Mouse (Mus musculus): ENCODE data around the gene Chsy1.
A peak's percentile ranks its signal among the peaks of the same experiment; 100 is the strongest.

The Chsy1 gene

DNA sequence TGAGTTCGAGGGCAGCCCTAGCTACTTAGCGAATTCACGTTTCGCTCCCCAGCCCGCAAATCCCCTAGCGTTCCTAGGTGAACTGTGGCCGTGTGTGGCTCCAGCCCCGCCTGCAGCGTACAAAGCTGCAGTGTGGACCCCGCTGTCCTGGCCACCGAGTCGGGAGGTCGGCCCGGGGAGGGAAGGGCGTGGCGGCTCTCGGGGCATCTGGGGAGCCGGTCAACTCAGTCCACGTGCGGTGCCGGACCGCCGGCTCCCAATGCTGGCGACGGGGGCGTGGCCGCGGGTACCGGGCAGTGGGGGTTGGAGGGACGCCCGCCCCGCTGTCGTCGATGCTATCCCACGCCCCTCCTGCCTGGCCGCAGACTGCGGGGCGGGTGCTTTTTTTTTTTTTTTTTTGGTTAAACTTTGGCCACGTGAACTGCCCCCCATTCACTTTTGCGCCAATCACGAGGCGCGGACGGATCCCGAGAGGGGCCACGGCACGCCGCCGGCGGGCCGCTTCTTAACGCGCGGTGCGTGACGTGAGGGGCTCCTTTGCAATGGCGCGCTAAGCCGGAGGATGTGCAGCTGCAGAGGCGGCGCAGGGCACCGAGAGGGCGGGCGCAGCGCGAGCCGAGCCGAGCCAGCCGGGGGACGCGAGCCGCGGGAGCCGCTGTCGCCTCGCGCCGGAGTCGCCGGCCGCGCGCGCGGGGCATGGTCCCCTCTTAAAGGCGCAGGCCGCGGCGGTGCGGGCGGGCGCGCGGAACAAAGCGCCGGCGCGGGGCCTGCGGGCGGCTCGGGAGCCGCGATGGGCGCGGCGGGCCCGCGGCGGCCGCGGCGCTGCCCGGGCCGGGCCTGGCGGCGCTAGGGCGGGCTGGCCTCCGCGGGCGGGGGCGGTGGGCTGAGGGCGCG lies at the start of gene Chsy1:
Gene Chsy1, plus strand, starts transcription at position 555 of the 894 bp plus-strand sequence.
- peak; percentile 85 for DNase-seq (ENCODE audit: low spot score)

GRCm38 (mm10) chr7:66060066-66060956 lies 49.0 kb upstream of the Chsy1 start:
- DNase-seq (ENCODE audit: low spot score), result peak; percentile 86

GRCm38 (mm10) chr7:66061057-66061456 lies 48.3 kb upstream of the Chsy1 start:
- DNase-seq (ENCODE audit: low spot score), result no peak

DNA sequence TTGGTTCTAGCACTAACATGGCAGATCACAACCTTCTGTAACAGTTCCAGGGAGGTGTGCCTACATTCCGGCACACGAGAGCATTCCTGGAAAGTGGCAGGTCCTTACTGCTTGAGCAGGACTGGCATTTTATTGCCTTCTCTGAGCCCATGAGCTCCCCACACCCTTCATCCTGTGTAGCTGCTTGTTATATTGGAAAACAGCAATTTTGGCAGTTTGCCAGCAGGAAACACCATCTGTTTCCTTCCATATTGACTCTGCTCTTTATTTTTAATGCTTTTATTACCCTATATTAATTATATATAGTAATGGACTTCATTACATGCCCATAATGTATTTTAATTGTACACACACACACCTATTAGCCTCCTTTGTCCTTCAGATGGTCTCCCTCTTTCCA lies 32.9 kb upstream of the Chsy1 start:
- no peak for DNase-seq (ENCODE audit: low spot score)

DNA sequence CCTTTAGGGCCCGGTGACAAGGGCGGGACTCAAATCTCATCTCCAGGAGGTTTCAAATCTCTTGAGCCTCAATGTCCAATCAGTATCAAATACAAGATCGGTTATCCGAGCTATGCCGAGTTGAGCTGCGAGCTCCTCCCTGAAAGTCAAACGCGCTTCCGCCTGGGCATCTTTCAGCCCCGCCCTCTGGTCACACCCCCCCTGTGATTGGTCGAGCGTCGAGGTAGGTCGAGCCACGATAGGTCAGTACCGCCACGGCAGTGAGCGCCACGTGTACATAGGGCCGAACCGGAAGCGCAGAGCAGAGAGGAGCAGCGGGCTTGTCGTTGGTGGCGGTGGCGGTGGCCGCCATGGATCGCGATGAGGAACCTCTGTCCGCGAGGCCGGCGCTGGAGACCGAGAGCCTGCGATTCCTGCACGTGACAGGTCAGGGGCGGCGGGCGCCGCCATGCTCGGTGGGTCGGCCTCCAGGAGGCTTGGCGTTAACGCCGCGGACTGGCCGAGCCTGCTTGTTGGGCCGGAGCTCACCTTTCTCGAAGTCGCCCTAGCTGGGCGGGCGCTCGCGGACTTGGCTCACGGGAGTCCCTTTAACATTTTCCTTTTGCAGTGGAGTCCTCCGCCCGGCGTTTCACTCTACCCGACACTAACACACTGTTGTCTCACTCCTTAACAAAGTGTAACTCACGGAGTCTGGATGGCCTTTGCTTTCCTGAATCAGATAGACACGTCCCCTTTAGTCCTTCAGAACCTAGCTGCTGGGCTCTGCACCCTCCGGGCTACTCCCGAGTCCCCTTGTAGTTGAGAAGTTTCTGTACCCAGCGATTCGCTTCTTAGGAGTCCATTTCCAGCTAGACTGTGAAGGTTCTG lies 29.7 kb upstream of the Chsy1 start, which contains the start of gene Selenos:
Gene Selenos, plus strand, starts transcription at position 286 of the 867 bp plus-strand sequence.
- peak; percentile 76 for DNase-seq (ENCODE audit: low spot score)

GRCm38 (mm10) chr7:66080231-66080613 lies 29.1 kb upstream of the Chsy1 start:
- no peak for DNase-seq (ENCODE audit: low spot score)

GRCm38 (mm10) chr7:66083757-66084156 lies 25.6 kb upstream of the Chsy1 start:
- DNase-seq (ENCODE audit: low spot score), result no peak

- no peak for DNase-seq (ENCODE audit: low spot score)
Observed at GRCm38 (mm10) chr7:66084546-66084945, 24.8 kb upstream of the Chsy1 start.

DNA sequence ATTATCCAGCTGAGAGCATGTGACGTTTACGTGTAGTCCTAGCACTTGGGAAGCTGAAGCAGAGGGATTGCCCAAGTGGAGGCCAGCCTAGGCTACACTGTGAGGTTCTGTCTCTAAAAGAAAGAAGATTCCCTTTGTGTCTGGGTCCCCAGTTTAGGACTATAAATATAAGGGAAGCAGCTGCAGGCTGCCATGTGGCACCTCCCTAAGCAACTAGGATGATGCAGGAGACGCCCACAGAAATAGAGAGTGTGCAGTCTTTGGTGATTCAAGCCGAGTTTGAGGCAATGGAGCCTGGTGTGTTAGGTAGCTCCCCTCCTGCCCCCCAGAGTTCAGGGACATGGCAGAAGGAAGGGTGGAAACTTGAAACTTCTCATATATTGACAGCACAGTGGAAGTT lies 21.7 kb upstream of the Chsy1 start:
- no peak for DNase-seq (ENCODE audit: low spot score)

DNA sequence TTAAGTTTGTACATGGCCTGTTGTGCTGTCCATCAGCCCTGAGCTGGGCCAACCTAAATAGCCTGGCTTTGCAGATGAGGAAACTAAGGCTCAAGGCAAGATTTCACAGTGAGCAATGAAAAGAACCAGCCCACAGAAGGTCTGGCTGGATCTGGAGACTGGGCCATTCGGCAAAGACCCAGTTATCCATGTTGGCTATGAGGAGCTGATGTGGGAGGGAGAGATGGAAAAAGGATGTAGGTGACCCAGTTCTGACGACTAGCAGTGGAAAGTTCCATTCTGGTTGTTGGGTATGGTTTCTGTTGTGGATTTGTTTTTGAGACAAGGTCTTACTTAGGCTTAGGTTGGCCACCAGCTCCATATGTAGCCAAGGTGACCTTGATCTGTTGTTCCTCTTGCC lies 21.2 kb upstream of the Chsy1 start:
- DNase-seq (ENCODE audit: low spot score), result no peak

- no peak for DNase-seq (ENCODE audit: low spot score)
Observed at GRCm38 (mm10) chr7:66090676-66091190, 18.6 kb upstream of the Chsy1 start.

- DNase-seq (ENCODE audit: low spot score), result no peak
Observed at GRCm38 (mm10) chr7:66091553-66091952, 17.8 kb upstream of the Chsy1 start.

- no peak for DNase-seq (ENCODE audit: low spot score)
Observed at GRCm38 (mm10) chr7:66092656-66093055, 16.7 kb upstream of the Chsy1 start.

DNA sequence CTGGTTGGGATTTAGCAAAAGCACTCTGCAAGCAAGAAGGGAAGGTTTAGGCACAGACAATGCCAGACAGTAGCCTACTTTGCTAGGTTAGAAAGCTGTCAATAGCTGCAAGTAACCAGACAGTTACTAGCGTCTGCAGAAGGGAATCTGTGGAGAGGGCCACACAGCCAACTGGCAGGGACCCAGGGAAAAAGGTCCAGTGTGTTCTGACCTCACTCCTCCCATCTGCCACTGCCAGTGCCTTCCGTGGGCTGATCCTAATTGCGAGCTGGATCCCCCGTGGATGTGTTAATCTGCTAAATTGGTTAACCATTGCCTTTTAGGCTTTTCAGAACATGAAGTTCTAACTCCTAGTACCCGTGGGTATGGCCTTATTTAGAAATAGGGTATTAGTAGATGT lies 15.2 kb upstream of the Chsy1 start:
- no peak for DNase-seq (ENCODE audit: low spot score)

DNA sequence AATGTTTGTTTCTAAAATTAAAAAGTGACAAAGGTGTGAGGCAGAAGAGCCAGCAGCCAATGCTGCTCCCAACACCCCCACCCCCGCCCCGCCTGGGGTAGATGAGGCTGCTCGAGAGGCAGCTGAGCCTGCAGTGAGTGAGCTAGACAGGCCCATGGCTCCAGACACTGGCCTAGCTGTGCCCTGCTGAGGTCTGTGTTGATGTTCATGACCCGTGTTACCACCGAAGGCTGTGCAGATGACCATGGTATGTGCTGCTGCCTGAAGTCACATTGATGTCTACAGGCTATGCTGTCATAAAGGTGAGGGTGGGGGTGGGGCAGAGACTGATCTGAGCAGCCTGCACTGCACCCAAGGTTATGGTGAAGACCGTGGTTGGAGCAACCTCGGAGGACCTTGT lies 10.5 kb upstream of the Chsy1 start:
- DNase-seq (ENCODE audit: low spot score), result no peak

DNA sequence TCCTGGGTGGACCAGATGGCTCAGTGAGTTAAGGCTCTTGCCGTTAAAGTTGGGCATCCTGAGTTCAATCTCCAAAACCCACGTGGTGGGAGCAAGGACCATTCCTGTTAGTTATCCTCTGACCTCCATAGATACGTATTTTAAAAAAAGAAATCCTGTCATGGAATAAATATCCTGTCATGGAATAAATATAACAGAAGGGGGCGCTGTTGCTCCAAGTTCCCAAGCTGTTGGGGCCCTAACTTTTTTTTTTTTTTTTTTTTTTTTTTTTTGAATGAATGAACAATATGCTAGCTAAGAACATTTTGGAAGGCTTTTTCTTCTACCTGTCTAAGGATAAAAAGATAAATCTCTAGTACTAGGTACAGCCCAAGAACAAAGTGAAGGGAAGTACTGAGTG lies 7.4 kb upstream of the Chsy1 start:
- no peak for DNase-seq (ENCODE audit: low spot score)

- no peak for DNase-seq (ENCODE audit: low spot score)
Observed at GRCm38 (mm10) chr7:66104531-66104930, 4.8 kb upstream of the Chsy1 start.

- no peak for DNase-seq (ENCODE audit: low spot score)
Observed at GRCm38 (mm10) chr7:66105771-66106170, 3.5 kb upstream of the Chsy1 start.

GRCm38 (mm10) chr7:66106581-66107056 lies 2.7 kb upstream of the Chsy1 start:
- DNase-seq (ENCODE audit: low spot score), result no peak

GRCm38 (mm10) chr7:66107206-66107605 lies 2.1 kb upstream of the Chsy1 start:
- no peak for DNase-seq (ENCODE audit: low spot score)

GRCm38 (mm10) chr7:66107930-66108329 lies 1.4 kb upstream of the Chsy1 start:
- no peak for DNase-seq (ENCODE audit: low spot score)
